Mouse (Mus musculus): ENCODE results near the gene Hmgcl.

GRCm38 (mm10) chr4:135904810-135905209 is 41.4 kb upstream of the Hmgcl start:
- TF ChIP-seq CTCF (IDR thresholded peaks at IDR 0.05; ENCODE audit: control insufficient read depth, insufficient read depth, insufficient replicate concordance, low read depth, low read length) (no peak), POLR2A (IDR thresholded peaks at IDR 0.05; ENCODE audit: control insufficient read depth, low read depth, low read length) (no peak)

Measured in testis, adult 2 months (tissue).